Mouse (Mus musculus): ENCODE results near the gene Rnf26.

The Rnf26 gene

DNA sequence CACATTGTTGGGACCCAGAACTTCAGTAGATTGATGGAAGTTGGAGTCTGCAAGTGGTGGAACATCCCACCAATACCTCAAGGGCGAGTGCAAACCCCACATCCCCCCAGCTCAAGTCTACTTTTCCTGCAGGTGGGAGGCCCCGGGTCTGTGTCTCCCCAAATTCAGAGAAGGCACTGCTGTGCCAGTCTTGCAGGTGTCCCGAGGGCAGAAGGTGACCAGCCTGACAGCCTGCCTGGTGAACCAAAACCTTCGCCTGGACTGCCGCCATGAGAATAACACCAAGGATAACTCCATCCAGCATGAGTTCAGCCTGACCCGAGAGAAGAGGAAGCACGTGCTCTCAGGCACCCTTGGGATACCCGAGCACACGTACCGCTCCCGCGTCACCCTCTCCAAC, 66.9 kb downstream of the Rnf26 start:
- DNase-seq (ENCODE audit: low spot score), result no peak

DNA sequence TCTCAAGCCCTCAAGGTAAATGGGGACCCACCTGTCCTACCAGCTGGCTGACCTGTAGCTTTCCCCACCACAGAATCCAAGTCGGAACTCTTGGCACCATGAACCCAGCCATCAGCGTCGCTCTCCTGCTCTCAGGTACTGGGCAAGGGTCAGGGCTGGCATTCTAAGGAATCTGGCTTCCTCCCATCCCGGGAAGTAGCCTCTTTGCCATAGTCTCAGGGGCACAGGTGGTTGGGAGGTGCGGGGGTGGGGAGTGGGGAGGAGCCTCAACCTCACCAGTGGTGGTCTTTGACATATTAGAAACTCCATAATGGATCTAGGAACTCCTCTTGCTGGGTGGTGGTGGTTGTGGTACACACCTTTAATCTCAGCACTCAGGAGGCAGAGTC, 67.4 kb downstream of the Rnf26 start:
- DNase-seq (ENCODE audit: low spot score), result no peak

Data from MN1 (cell line).